Mouse (Mus musculus) hematopoietic multipotent progenitor cell, adult 10-12 weeks (in vitro differentiated cells): ENCODE measurements around the gene 4930505A04Rik. TPM values are rescaled to one million over a fixed set of nuclear protein-coding genes. Genes with fewer than 3 reads are reported as not detected.

Experiments
- polyA plus RNA-seq: library from polyadenylated mRNA; stranded (reverse); fragments of >175 nt; gene quantifications from 2 replicates; pipeline ENCODE4 v1.2.3, GENCODE M21; 2012; ENCODE audit warnings: low replicate concordance

4930505A04Rik gene
- not detected in 2 replicates for polyA plus RNA-seq

DNA sequence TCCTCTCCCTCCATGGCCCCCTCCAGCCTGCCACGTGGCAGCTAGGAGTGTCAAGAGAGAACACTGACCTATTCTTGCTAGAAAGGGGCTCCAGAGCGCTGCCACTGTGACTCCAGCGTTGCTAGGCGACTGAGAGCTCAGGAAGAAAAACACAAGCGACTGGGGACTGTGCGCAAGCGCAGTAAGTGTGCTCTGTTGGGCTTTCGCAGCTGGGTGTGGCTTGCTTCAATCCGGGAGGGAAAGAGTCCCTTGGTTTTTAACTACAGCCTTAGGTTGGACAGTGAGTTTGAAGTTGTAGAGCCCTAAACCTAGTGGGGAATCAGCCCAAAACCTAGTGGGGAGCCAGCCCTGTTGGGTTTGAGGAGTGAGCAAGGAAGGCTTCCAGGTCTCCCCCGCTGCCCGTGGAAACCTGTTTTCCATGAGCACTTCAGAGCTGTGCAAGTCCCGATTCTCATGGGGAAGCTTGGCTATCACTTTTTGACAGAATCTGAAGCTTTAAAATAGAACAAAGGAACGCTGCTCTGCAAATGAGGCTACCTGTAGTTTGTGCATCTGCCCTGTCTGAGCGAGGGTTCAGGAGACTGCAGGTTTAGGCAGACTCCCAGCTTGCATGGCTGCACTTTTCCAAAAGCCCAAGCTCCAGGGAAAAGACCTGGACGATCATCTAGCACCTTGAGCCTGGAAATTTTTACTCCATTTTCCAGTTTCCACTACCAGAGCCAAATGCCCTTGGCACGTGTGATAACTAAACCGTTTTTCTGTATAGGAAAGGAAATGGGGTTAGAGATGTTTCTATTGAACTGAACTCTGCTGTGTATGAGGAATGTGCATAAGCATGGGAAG, at the start of gene 4930505A04Rik:
Gene 4930505A04Rik, minus strand, starts transcription at position 77 of the 843 bp plus-strand sequence.

Other genes starting within 250 kb of the 4930505A04Rik start
- gene Sptbn1, start 203.7 kb downstream of the 4930505A04Rik start, polyA plus RNA-seq: 13.8 and 29.4 TPM in 2 replicates
- 2.1 TPM in 1 of 2 replicates, not detected in the other for gene Acyp2, start 177.8 kb upstream of the 4930505A04Rik start, polyA plus RNA-seq